Mouse (Mus musculus) B cell, adult 62 days (primary cell): ENCODE results near the gene Hip1r. TPM values are rescaled to one million over a fixed set of nuclear protein-coding genes. Genes with fewer than 3 reads are reported as not detected.

Experiments
- total RNA-seq: library from RNA; stranded (reverse); gene quantifications from 4 replicates; pipeline ENCODE4 v1.2.4, GENCODE M21; 2023

Hip1r gene
- total RNA-seq = 239 to 258 TPM (median 251 TPM) in 4 replicates

DNA sequence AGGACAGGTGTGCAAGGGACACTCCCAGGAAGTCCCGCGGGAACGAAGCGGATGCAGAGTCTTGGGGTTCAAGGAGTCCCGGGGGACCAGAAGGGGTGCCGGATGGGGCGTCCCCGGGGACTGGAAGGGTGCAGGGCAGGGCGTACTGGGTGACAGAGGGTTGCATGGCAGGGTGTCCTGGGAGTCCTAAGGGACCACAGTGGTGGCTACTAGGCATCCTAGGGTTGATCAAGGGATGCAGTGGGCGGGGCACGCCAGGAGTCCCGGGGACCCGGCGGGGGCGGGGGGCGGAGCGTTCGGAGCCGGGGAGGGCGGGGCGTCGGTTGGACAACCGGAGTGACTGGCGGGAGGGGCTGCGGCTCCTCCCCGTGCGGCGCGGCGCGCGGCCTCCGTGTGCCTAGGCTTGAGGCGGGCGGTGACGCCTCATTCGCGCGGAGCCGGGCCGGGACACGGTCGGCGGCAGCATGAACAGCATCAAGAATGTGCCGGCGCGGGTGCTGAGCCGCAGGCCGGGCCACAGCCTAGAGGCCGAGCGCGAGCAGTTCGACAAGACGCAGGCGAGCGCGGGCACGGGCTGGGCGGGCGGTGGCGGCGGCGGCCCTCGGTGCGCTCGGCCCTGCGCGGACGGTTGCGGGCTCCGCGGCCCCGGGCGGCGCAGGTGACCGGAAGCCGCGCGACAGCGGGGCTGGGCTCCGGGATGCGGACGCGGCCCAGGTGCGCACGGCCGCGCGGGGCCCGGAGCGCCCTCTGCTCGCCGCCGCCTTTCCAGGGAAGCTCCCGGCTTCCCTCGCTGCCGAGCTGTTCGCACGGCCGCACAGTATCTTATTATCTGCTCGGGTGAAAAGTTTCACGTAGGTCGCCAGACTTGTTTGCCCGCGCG lies at the start of gene Hip1r:
Gene Hip1r, plus strand, starts transcription at position 330 of the 880 bp plus-strand sequence.

DNA sequence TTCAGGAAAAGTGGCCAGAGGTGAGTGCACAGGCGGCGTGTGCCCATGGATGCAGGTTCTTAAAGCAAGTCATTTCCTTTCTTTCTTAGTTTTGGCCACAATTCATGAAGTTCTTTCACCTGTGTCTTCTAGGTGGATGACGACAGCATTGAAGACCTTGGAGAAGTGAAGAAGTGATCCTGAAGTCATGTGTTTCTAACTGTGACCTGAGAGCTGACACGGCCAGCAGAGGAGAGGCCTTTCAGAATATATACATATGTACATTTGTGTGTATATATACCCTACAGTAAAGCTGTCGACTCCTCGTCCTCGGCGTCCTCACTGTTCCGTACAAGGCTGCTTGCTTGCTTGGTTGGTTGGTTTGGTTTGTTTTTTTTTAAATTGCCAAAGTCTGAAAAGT lies 46.3 kb upstream of the Hip1r start, which contains the start of gene Gm43518:
Gene Gm43518, plus strand, starts transcription at position 301 of the 400 bp plus-strand sequence.

DNA sequence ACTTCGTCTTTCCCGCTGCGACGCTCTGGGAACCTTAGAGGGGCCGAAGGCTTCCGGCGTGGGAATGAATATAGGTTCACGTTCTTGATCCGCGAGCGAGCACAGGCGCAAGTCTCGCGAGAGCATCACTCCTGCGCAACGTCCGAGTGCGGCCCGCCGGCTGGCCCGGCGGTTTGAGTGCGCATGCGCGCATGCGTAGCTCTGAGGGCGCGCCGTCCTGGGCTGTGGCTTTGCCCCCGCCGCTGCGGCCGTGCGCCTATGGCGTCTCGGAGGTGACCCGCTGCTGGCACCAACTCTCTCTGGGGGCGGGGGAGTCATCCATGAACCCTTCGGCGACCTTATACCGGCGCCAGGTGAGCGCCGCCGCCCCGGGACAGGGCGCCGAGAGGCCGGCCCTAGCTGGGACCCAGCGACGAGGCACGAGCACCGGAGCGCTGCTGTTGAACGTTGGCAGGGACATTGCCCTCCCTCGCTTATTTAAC lies 42.9 kb upstream of the Hip1r start, which contains the start of gene Ccdc62:
Gene Ccdc62, plus strand, starts transcription at position 172 of the 482 bp plus-strand sequence.

DNA sequence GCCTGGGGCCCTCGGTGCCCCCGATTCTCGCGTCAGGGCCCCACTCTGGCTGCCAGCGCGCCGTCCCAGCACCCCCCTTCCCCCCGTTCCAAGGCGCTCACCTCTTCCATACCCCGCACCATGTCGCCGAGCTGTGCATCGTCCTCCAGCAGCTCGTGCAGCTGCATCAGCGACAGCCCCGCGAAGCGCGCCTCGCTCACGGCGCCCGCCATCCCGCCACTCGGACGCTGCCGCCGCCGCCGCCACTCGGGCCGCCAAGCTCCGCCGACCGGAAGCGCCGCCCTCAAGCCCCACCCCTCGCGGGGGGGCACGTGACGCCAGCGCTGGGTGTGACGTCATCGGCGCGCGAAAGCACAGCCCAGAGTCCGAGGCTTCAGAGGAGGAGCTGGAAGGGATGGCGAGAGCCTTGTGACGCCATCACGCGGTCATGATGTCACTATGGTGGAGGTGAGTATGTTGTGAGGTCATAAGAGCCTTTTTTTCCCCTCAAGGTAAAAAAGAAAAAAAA lies 58.6 kb downstream of the Hip1r start, which contains the start of gene Vps37b:
Gene Vps37b, minus strand, starts transcription at position 270 of the 508 bp plus-strand sequence.

Other genes starting within 250 kb of the Hip1r start
- gene Rsrc2, start 224.2 kb upstream of the Hip1r start, total RNA-seq = 260 to 275 TPM (median 271 TPM) in 4 replicates
- 1.2 to 1.8 TPM (median 1.5 TPM) in 4 replicates for gene Kntc1, start 223.9 kb upstream of the Hip1r start, total RNA-seq
- gene Hcar2, start 108.1 kb upstream of the Hip1r start, total RNA-seq = 0.56 to 0.79 TPM (median 0.60 TPM) in 3 of 4 replicates, not detected in the other
- not detected in 4 replicates for gene Hcar1, start 93.6 kb upstream of the Hip1r start, total RNA-seq
- 36.6 to 47.0 TPM (median 39.1 TPM) in 4 replicates for gene Denr, start 66.5 kb upstream of the Hip1r start, total RNA-seq
- gene Gm43518, start 46.2 kb upstream of the Hip1r start, total RNA-seq = 1.4 to 2.4 TPM (median 1.6 TPM) in 3 of 4 replicates, not detected in the other
- 4.3 to 5.6 TPM (median 5.4 TPM) in 4 replicates for gene Ccdc62, start 42.9 kb upstream of the Hip1r start, total RNA-seq
- 147 to 182 TPM (median 159 TPM) in 4 replicates for gene Vps37b, start 58.6 kb downstream of the Hip1r start, total RNA-seq
- gene Abcb9, start 122.2 kb downstream of the Hip1r start, total RNA-seq = 2.8 to 4.7 TPM (median 4.4 TPM) in 4 replicates
- 16.5 to 20.5 TPM (median 18.1 TPM) in 4 replicates for gene Ogfod2, start 138.7 kb downstream of the Hip1r start, total RNA-seq
- gene Arl6ip4, start 142.5 kb downstream of the Hip1r start, total RNA-seq = 31.6 to 39.8 TPM (median 37.1 TPM) in 4 replicates